Mouse (Mus musculus) liver, embryonic 11.5 days (tissue): ENCODE measurements at regions not wholly inside any gene's neighbourhood (a gene's known extent, or its start where the extent isn't known, plus 50 kb on each side); places are given as distances from the start of the nearest gene placed in this dataset.
"Not testable (repeated sequence)": the region's sequence is repeated elsewhere in the genome, so short reads cannot be mapped to it uniquely, and the experiment has no call there.

ENCODE experiments used
- ATAC-seq: fragments of 200-750 bp; cut with Nextera tagmentation; replicated peaks from 2 replicates; pipeline ENCODE4 v1.8.0; 2017; ENCODE audit warnings: moderate number of reproducible peaks, mild to moderate bottlenecking, moderate TSS enrichment, moderate library complexity; ENCODE audit not compliant: low FRiP score
- DNase-seq: peaks from one replicate; pipeline ENCODE4 v3.0.0-alpha.2; 2017; ENCODE audit warnings: low spot score
- H3K27ac ChIP-seq: fragments of 300-500 bp; sonication (generic); 2 replicates; pipeline ENCODE4 v1.5.1; 2014; ENCODE audit warnings: mild to moderate bottlenecking, low read depth, low read length, control low read depth
- H3K27me3 ChIP-seq: fragments of 300-500 bp; sonication (generic); replicated peaks from 2 replicates; pipeline ENCODE4 v1.6.1; 2014; ENCODE audit warnings: low read length, mixed read lengths; ENCODE audit not compliant: control insufficient read depth, insufficient read depth
- H3K36me3 ChIP-seq: fragments of 300-500 bp; sonication (generic); 2 replicates; pipeline ENCODE4 v1.6.1; 2014; ENCODE audit warnings: mild to moderate bottlenecking, low read length, moderate library complexity, mixed read lengths; ENCODE audit not compliant: control insufficient read depth, insufficient read depth
- H3K4me1 ChIP-seq: fragments of 300-500 bp; sonication (generic); replicated peaks from 2 replicates; pipeline ENCODE4 v1.6.1; 2014; ENCODE audit warnings: low read length, mixed read lengths; ENCODE audit not compliant: control insufficient read depth, insufficient read depth
- H3K4me2 ChIP-seq: fragments of 300-500 bp; sonication (generic); 2 replicates; pipeline ENCODE4 v1.6.1; 2014; ENCODE audit warnings: mild to moderate bottlenecking, control low read depth, moderate library complexity
- H3K4me3 ChIP-seq: fragments of 300-500 bp; sonication (generic); 2 replicates; pipeline ENCODE4 v1.5.1; 2014; ENCODE audit warnings: low read depth, low read length, control low read depth
- H3K9ac ChIP-seq: fragments of 300-500 bp; sonication (generic); 2 replicates; pipeline ENCODE4 v1.6.1; 2014; ENCODE audit warnings: low read depth, low read length, control low read depth
- H3K9me3 ChIP-seq: fragments of 300-500 bp; sonication (generic); 2 replicates; pipeline ENCODE4 v1.6.1; 2016; ENCODE audit warnings: low read length, inconsistent platforms, mixed read lengths; ENCODE audit not compliant: control insufficient read depth
- WGBS: fragments of 180-500 bp; shearing (Covaris S2); extraction: QIAGEN DNeasy Blood & Tissue Kit; methylation state at CpG from one replicate; pipeline ENCODE4 v1.1.7; 2014; 5-methylcytosine and 5-hydroxymethylcytosine counted together

DNA sequence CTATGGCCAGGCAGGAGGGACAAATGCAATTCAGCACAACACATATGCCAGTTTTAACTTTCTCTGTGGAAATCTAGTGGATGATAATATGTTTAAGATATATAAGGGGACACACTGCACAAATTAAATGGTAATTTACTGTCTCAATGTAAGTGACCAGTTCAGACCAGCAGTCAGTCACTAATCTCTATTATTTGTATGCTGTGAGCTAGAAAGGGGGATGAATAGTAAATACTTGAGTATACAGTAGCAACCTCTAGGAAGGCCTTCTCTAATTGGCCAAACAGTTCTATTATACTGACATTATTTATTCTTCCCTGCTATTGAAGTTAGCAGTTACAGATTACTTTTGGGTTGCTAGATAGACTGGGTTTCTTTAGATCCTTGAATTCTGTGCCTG lies 391.2 kb downstream of the Fign start:
- Histone ChIP-seq H3K4me2 (no peak overlapping the region), H3K27ac (no peak overlapping the region), H3K4me3 (no peak overlapping the region), H3K27me3 (no peaks in the 10 kb centered on the region), H3K36me3 (no peaks in the 10 kb centered on the region), H3K4me1 (no peaks in the 10 kb centered on the region), H3K9me3 (no peaks in the 10 kb centered on the region), H3K9ac (no peak overlapping the region)
- DNase-seq (no peak), ATAC-seq (no peak)

DNA sequence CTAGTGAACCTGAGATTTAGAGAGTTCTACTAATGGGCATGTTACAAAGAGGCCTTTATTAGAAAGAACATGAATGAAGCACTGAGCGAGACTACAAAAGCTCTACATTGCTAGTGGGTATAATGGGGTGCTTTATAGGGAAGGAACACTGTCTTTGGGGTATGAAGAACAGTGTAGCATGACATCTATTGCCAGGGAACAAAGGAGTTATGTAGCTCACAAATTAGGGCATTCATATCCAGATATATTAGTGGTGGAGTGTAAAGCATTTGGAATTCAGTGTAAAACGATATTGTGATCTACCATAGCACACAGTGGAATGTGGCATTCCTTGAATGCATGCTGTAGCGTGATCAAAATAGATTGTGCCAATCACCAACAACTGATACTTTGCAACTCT lies 391.7 kb downstream of the Fign start:
- H3K27me3 ChIP-seq = no peaks in the 10 kb centered on the region
- H3K4me1 ChIP-seq = no peaks in the 10 kb centered on the region
- DNase-seq (no peak), ATAC-seq (no peak)
- H3K9ac ChIP-seq = no peak overlapping the region
- H3K36me3 ChIP-seq = no peaks in the 10 kb centered on the region
- H3K4me3 ChIP-seq = no peak overlapping the region
- H3K27ac ChIP-seq = no peak overlapping the region
- WGBS = 80% methylated on average over 3 of the region's 3 CpGs
- no peak overlapping the region for H3K4me2 ChIP-seq
- no peaks in the 10 kb centered on the region for H3K9me3 ChIP-seq

DNA sequence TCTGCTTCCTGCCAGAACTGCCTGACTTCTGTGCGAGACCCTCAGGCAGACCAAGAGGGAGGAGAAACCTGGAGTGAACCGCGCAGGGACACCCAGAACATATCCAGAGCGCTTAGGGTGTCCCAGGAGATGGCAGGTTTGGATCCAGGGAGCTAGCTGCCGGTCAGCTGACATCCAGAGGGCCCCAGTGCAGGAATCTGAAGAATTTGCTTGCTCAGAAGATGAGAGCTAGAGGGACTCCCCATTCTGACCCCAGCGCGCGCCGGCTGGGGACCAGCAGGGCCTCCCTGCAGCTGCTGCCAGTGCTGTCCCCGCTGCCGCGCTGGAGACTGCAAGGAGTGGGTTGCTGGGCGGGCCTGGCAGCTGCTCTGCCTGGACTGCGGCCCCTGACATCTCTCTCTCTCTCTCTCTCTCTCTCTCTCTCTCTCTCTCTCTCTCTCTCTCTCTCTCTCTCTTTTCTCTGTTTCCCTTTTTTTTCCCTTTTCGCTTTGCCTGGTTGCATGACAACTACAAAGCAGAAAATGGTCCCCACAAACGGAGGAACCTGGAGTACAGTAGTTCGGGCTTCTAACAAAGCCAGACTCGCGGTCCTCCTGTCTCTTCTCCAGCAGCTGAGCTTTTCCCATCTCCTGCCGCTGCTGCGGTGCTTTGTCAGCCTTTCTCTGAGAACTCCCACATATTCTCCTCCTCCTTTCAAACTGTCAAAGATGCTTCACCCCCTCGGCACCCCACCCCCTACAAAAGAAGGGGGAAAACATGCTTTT lies 395.3 kb downstream of the Fign start:
- no peaks in the 10 kb centered on the region for H3K36me3 ChIP-seq
- ATAC-seq (peak; percentile 79), DNase-seq (peak; percentile 59)
- H3K4me2 ChIP-seq = peak overlapping the region; percentile 60
- H3K9ac ChIP-seq = no peak overlapping the region
- H3K4me1 ChIP-seq = no peaks in the 10 kb centered on the region
- H3K4me3 ChIP-seq = peak overlapping the region; percentile 27
- H3K27ac ChIP-seq = no peak overlapping the region
- no peaks in the 10 kb centered on the region for H3K9me3 ChIP-seq
- no peaks in the 10 kb centered on the region for H3K27me3 ChIP-seq
- 3% methylated on average over 22 of the region's 22 CpGs for WGBS

DNA sequence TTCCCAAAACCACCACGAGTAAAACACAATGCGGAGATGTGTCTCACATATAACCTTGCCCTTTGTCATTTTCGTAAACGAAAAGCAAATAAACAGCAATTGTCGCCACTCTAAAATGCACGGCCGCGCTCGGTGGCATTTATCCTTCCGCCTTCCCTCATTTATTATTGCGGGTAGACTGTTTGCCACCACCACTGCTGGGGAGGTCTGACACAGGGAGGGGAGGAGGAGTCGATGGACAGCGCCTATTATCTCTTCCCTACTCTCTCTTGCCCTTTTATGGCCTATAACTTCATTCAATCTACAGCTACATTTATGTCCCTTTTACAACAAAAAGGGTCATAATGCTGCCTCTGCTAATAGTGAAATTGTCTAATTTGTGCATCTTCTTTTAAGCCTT lies 396.0 kb downstream of the Fign start:
- no peaks in the 10 kb centered on the region for H3K4me1 ChIP-seq
- peak overlapping the region; percentile 60 for H3K4me2 ChIP-seq
- H3K4me3 ChIP-seq = no peak overlapping the region
- no peak for DNase-seq
- H3K27ac ChIP-seq = no peak overlapping the region
- ATAC-seq = no peak
- no peak overlapping the region for H3K9ac ChIP-seq
- 34% methylated on average over 13 of the region's 13 CpGs for WGBS
- H3K9me3 ChIP-seq = no peaks in the 10 kb centered on the region
- no peaks in the 10 kb centered on the region for H3K36me3 ChIP-seq
- no peaks in the 10 kb centered on the region for H3K27me3 ChIP-seq

DNA sequence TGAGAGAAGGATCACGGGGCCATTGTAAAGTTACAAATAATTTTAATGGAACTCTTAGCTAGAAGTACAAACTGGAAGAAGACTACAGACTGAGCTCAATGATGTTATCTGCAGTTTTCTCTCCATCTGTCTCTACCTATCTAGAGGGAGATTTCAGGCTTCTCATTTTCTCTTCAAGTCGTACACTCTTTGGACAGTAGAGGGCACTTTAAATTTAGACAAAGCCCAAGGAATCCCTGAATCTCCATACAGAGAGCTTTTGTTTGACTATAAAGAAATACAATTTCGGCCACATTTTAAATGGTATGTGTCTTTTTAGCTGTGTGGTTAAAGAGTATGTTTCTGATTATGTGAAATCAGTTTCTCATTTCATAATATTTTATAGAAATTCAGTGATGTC lies 397.6 kb downstream of the Fign start:
- H3K4me1 ChIP-seq = no peaks in the 10 kb centered on the region
- 16% methylated on average over 3 of the region's 3 CpGs for WGBS
- no peak overlapping the region for H3K27ac ChIP-seq
- H3K4me2 ChIP-seq = no peak overlapping the region
- no peak for ATAC-seq
- no peaks in the 10 kb centered on the region for H3K36me3 ChIP-seq
- no peak overlapping the region for H3K9ac ChIP-seq
- H3K4me3 ChIP-seq = no peak overlapping the region
- no peak for DNase-seq
- H3K9me3 ChIP-seq = no peaks in the 10 kb centered on the region
- H3K27me3 ChIP-seq = no peaks in the 10 kb centered on the region

DNA sequence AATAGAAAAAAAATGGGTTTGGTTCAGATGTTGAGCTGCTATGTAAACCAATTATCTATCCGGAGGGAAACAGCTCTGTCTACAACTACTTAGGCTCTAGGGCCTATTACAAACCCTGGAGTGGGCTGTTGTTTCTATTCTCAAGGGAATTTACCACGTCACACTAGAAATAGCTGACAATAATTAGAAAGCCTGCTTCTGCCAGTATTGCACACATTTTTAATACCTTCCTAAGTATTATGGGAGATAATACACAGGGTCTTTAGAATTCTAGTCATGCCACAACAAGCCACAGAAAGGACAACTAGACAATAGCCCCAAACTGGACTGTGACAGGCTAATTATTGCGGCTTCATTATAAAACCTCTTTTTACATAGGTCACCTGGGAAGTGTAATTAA lies 428.1 kb downstream of the Fign start:
- no peak overlapping the region for H3K9ac ChIP-seq
- no peak overlapping the region for H3K4me3 ChIP-seq
- H3K9me3 ChIP-seq = no peaks in the 10 kb centered on the region
- H3K27me3 ChIP-seq = no peaks in the 10 kb centered on the region
- ATAC-seq (no peak), DNase-seq (no peak)
- 82% methylated on average over 3 of the region's 3 CpGs for WGBS
- H3K27ac ChIP-seq = no peak overlapping the region
- no peaks in the 10 kb centered on the region for H3K36me3 ChIP-seq
- H3K4me2 ChIP-seq = no peak overlapping the region
- H3K4me1 ChIP-seq = no peaks in the 10 kb centered on the region

DNA sequence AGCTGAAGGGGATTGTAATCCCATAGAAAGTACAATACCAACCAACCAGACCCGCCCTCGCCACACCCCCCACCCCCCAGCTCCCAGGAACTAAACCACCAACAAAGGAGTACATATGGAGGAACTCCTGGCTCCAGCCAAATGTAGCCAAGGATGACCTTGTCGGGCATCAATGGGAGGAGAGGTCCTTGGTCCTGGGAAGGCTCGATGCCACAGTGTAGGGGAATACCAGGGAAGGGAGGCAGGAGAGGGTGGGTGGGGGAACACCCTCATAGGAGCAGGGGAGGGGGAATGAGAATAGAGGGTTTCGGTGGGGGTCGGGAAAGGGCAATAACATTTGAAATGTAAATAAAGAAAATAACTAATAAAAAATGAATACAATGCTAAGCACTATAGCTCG lies 429.1 kb downstream of the Fign start:
- H3K4me1 ChIP-seq = no peaks in the 10 kb centered on the region
- H3K9ac ChIP-seq = no peak overlapping the region
- no peaks in the 10 kb centered on the region for H3K36me3 ChIP-seq
- no peak overlapping the region for H3K4me3 ChIP-seq
- WGBS = 77% methylated on average over 7 of the region's 7 CpGs
- ATAC-seq (no peak), DNase-seq (no peak)
- H3K27me3 ChIP-seq = no peaks in the 10 kb centered on the region
- H3K4me2 ChIP-seq = no peak overlapping the region
- H3K9me3 ChIP-seq = no peaks in the 10 kb centered on the region
- no peak overlapping the region for H3K27ac ChIP-seq

DNA sequence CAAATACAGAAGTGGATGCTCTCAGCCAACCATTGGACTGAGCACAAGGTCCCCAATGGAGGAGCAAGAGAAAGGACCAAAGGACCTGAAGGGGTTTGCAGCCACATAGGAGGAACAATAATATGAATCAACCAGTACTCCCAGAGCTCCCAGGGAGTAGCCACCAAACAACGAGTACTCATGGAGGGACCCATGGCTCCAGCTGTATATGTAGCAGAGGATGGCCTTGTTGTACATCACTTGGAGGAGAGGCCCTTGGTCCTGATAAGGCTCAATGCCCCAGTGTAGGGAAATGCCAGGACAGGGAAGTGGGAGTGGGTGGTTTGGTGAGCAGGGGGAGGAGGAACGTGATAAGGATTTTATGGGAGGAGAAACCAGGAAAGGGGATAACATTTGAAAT lies 437.9 kb downstream of the Fign start:
- not testable (repeated sequence) for ATAC-seq, DNase-seq, H3K9ac ChIP-seq, H3K9me3 ChIP-seq, H3K4me1 ChIP-seq, H3K36me3 ChIP-seq, H3K27ac ChIP-seq, H3K4me3 ChIP-seq, H3K4me2 ChIP-seq, H3K27me3 ChIP-seq
- WGBS = 83% methylated on average over 2 of the region's 2 CpGs
